Mouse (Mus musculus) hindbrain, embryonic 10.5 days (tissue): ENCODE measurements around the gene Gpha2. TPM values are rescaled to one million over a fixed set of nuclear protein-coding genes. Genes with fewer than 3 reads are reported as not detected.

Experiments
- microRNA counts: library from miRNA; unstranded; fragments of <30 nt; microRNA quantifications from one replicate; lab custom pipeline; 2017
- polyA plus RNA-seq: library from polyadenylated mRNA; unstranded; fragments of >200 nt; fragmentation: Nextera tagmentation; extraction: Ambion mirVana; gene quantifications from 2 replicates; pipeline ENCODE4 v1.2.1, GENCODE M21; 2016

Gene Gpha2
- polyA plus RNA-seq, 1 experiment from 2014 or later = not detected

MicroRNA genes within 50 kb of the gene (microRNA counts, 519-probe panel; counts per million panel counts)
- 1,255 counts per million, percentile 77 among the panel's probes with 10 or more counts for microRNA mmu-miR-192 (lab: Ali Mortazavi, UCI)

Other genes starting within 250 kb of the Gpha2 start
- gene Slc22a20, start 240.2 kb upstream of the Gpha2 start, polyA plus RNA-seq = not detected in 2 replicates
- gene Capn1, start 210.5 kb upstream of the Gpha2 start, polyA plus RNA-seq = 5.9 and 6.5 TPM in 2 replicates
- gene Syvn1, start 179.8 kb upstream of the Gpha2 start, polyA plus RNA-seq = 37.0 and 39.2 TPM in 2 replicates
- 77.8 and 81.7 TPM in 2 replicates for gene Mrpl49, start 168.6 kb upstream of the Gpha2 start, polyA plus RNA-seq
- 764 and 815 TPM in 2 replicates for gene Fau, start 168.5 kb upstream of the Gpha2 start, polyA plus RNA-seq
- gene Znhit2, start 165.2 kb upstream of the Gpha2 start, polyA plus RNA-seq = 38.3 and 41.9 TPM in 2 replicates
- gene Tm7sf2, start 158.0 kb upstream of the Gpha2 start, polyA plus RNA-seq = 37.2 and 41.3 TPM in 2 replicates
- gene Vps51, start 149.1 kb upstream of the Gpha2 start, polyA plus RNA-seq = 70.2 and 74.9 TPM in 2 replicates
- gene Tmem262, start 146.3 kb upstream of the Gpha2 start, polyA plus RNA-seq = not detected in 2 replicates
- gene Gm28374, start 144.1 kb upstream of the Gpha2 start, polyA plus RNA-seq = 2.4 and 2.6 TPM in 2 replicates
- 79.2 and 87.1 TPM in 2 replicates for gene Zfpl1, start 141.4 kb upstream of the Gpha2 start, polyA plus RNA-seq
- gene Cdca5, start 141.4 kb upstream of the Gpha2 start, polyA plus RNA-seq = 57.7 and 65.4 TPM in 2 replicates
- gene AC131692.1, start 132.0 kb upstream of the Gpha2 start, polyA plus RNA-seq = 0.38 and 0.83 TPM in 2 replicates
- gene Naaladl1, start 120.6 kb upstream of the Gpha2 start, polyA plus RNA-seq = 0.64 and 0.90 TPM in 2 replicates
- 70.0 and 70.1 TPM in 2 replicates for gene Sac3d1, start 107.7 kb upstream of the Gpha2 start, polyA plus RNA-seq
- 27.0 and 35.1 TPM in 2 replicates for gene Snx15, start 98.1 kb upstream of the Gpha2 start, polyA plus RNA-seq
- gene Batf2, start 85.4 kb upstream of the Gpha2 start, polyA plus RNA-seq = 0.09 TPM in 1 of 2 replicates, not detected in the other
- gene Arl2, start 84.8 kb upstream of the Gpha2 start, polyA plus RNA-seq = 125 and 130 TPM in 2 replicates
- gene Majin, start 42.0 kb upstream of the Gpha2 start, polyA plus RNA-seq = 0.12 TPM in 1 of 2 replicates, not detected in the other
- 37.8 and 53.8 TPM in 2 replicates for gene Ppp2r5b, start 9.5 kb downstream of the Gpha2 start, polyA plus RNA-seq
- gene Atg2a, start 15.3 kb downstream of the Gpha2 start, polyA plus RNA-seq = 10.3 and 14.9 TPM in 2 replicates
- 87.8 and 103 TPM in 2 replicates for gene Ehd1, start 50.3 kb downstream of the Gpha2 start, polyA plus RNA-seq
- gene Cdc42bpg, start 80.1 kb downstream of the Gpha2 start, polyA plus RNA-seq = 0.29 and 0.37 TPM in 2 replicates
- gene Men1, start 108.6 kb downstream of the Gpha2 start, polyA plus RNA-seq = 125 and 129 TPM in 2 replicates
- 13.1 and 14.7 TPM in 2 replicates for gene Map4k2, start 114.8 kb downstream of the Gpha2 start, polyA plus RNA-seq
- gene Sf1, start 137.3 kb downstream of the Gpha2 start, polyA plus RNA-seq = 198 and 221 TPM in 2 replicates
- 1.3 and 1.9 TPM in 2 replicates for gene Pygm, start 158.0 kb downstream of the Gpha2 start, polyA plus RNA-seq
- 20.5 and 20.7 TPM in 2 replicates for gene Rasgrp2, start 173.0 kb downstream of the Gpha2 start, polyA plus RNA-seq
- 4.4 and 13.2 TPM in 2 replicates for gene Nrxn2, start 192.4 kb downstream of the Gpha2 start, polyA plus RNA-seq